Mouse (Mus musculus) adrenal gland, adult 2 months (tissue): ENCODE data around the gene H2afx. TPM values are rescaled to one million over a fixed set of nuclear protein-coding genes. Genes with fewer than 3 reads are reported as not detected.
A peak's percentile ranks its signal among the peaks of the same experiment; 100 is the strongest.
"Not testable (repeated sequence)": the region's sequence is repeated elsewhere in the genome, so short reads cannot be mapped to it uniquely, and the experiment has no call there.

Experiments used
- DNase-seq: peaks from one replicate; pipeline ENCODE4 v3.0.0; 2021
- polyA plus RNA-seq: library from polyadenylated mRNA; depleted of rRNA; stranded (reverse); fragments of >200 nt; gene quantifications from 2 replicates; pipeline ENCODE4 v1.2.3, GENCODE M21; 2012
- total RNA-seq, 2 experiments: library from RNA; stranded (reverse); gene quantifications; 2 replicates each; pipeline ENCODE4 v1.2.3; 2021

Gene H2afx
- total and polyA plus RNA-seq, 3 experiments, result 28.1 to 124 (median 37.4) TPM

GRCm38 (mm10) chr9:44318076-44318825, 16.2 kb upstream of the H2afx start:
- DNase-seq, result peak; percentile 59

GRCm38 (mm10) chr9:44318826-44319095, 15.7 kb upstream of the H2afx start:
- DNase-seq, result peak; percentile 32

- DNase-seq, result peak; percentile 64
Observed at GRCm38 (mm10) chr9:44319105-44319886, 15.2 kb upstream of the H2afx start.

- DNase-seq, result peak; percentile 94
Observed at GRCm38 (mm10) chr9:44319887-44320798, 14.4 kb upstream of the H2afx start, which contains the start of gene C2cd2l. C2cd2l (minus strand) TSS chr9:44320285.

- no peak for DNase-seq
Observed at GRCm38 (mm10) chr9:44320799-44321133, 13.7 kb upstream of the H2afx start.

- DNase-seq, result not testable (repeated sequence)
Observed at GRCm38 (mm10) chr9:44323656-44324055, 10.8 kb upstream of the H2afx start.

- DNase-seq, result peak; percentile 69
Observed at GRCm38 (mm10) chr9:44324147-44324546, 10.3 kb upstream of the H2afx start.

- DNase-seq, result not testable (repeated sequence)
Observed at GRCm38 (mm10) chr9:44325032-44325767, 9.3 kb upstream of the H2afx start.

GRCm38 (mm10) chr9:44325768-44326370, 8.6 kb upstream of the H2afx start, which contains the start of gene Dpagt1:
Dpagt1 (plus strand) TSS chr9:44326019.
- no peak for DNase-seq

- peak; percentile 90 for DNase-seq
Observed at GRCm38 (mm10) chr9:44326371-44327063, 8.0 kb upstream of the H2afx start.

GRCm38 (mm10) chr9:44327064-44327711, 7.3 kb upstream of the H2afx start:
- DNase-seq, result peak; percentile 44

GRCm38 (mm10) chr9:44327926-44328325, 6.6 kb upstream of the H2afx start:
- no peak for DNase-seq

- DNase-seq, result no peak
Observed at GRCm38 (mm10) chr9:44330736-44331135, 3.8 kb upstream of the H2afx start.

GRCm38 (mm10) chr9:44332918-44333638, 1.4 kb upstream of the H2afx start:
- DNase-seq, result no peak

- peak; percentile 66 for DNase-seq
Observed at GRCm38 (mm10) chr9:44335331-44336092, 1.0 kb downstream of the H2afx start.

- DNase-seq, result no peak
Observed at GRCm38 (mm10) chr9:44336093-44336406, 1.6 kb downstream of the H2afx start.

- not testable (repeated sequence) for DNase-seq
Observed at GRCm38 (mm10) chr9:44336513-44336912, 2.0 kb downstream of the H2afx start.

GRCm38 (mm10) chr9:44336964-44337363, 2.5 kb downstream of the H2afx start:
- DNase-seq, result no peak
